Mouse (Mus musculus) right cerebral cortex, adult 2 months (tissue): ENCODE measurements around the gene Lrrtm1.

Experiments used
- DNase-seq, 2 experiments: peaks; one replicate each; pipeline ENCODE4 v3.0.0; 2021 to 2022; ENCODE audit warnings: low spot score in 2 of 2

Gene Lrrtm1

GRCm38 (mm10) chr6:77242601-77243406 is at the start of gene Lrrtm1:
Gene Lrrtm1, plus strand, starts transcription at chr6:77242689.
- peak; percentile 85 for DNase-seq

GRCm38 (mm10) chr6:77196650-77197049 is 45.8 kb upstream of the Lrrtm1 start:
- no peak for DNase-seq

GRCm38 (mm10) chr6:77199375-77199774 is 43.1 kb upstream of the Lrrtm1 start:
- DNase-seq: no peak

- DNase-seq: peak; percentile 47 to 60
Measured at GRCm38 (mm10) chr6:77209183-77209582, 33.3 kb upstream of the Lrrtm1 start.

GRCm38 (mm10) chr6:77209929-77210328 is 32.6 kb upstream of the Lrrtm1 start:
- no peak for DNase-seq

GRCm38 (mm10) chr6:77213757-77214409 is 28.6 kb upstream of the Lrrtm1 start:
- no peak for DNase-seq

- no peak for DNase-seq
Measured at GRCm38 (mm10) chr6:77215322-77215721, 27.2 kb upstream of the Lrrtm1 start.

- DNase-seq: no peak
Measured at GRCm38 (mm10) chr6:77218875-77219274, 23.6 kb upstream of the Lrrtm1 start.

- no peak for DNase-seq
Measured at GRCm38 (mm10) chr6:77220776-77221175, 21.7 kb upstream of the Lrrtm1 start.

- peak; percentile 74 to 79 for DNase-seq
Measured at GRCm38 (mm10) chr6:77222849-77223638, 19.4 kb upstream of the Lrrtm1 start.

- DNase-seq: no peak
Measured at GRCm38 (mm10) chr6:77240426-77240825, 2.1 kb upstream of the Lrrtm1 start.

- peak; percentile 60 to 64 for DNase-seq
Measured at GRCm38 (mm10) chr6:77243541-77244231, 1.2 kb downstream of the Lrrtm1 start.

- DNase-seq: no peak
Measured at GRCm38 (mm10) chr6:77253480-77253879, 11.0 kb downstream of the Lrrtm1 start.

GRCm38 (mm10) chr6:77256348-77256747 is 13.9 kb downstream of the Lrrtm1 start:
- DNase-seq: no peak

- no peak for DNase-seq
Measured at GRCm38 (mm10) chr6:77257358-77258105, 15.0 kb downstream of the Lrrtm1 start.

- DNase-seq: no peak
Measured at GRCm38 (mm10) chr6:77265163-77265562, 22.7 kb downstream of the Lrrtm1 start.

GRCm38 (mm10) chr6:77278794-77279193 is 36.3 kb downstream of the Lrrtm1 start:
- DNase-seq: peak; percentile 52 to 65

- DNase-seq: no peak
Measured at GRCm38 (mm10) chr6:77286317-77286716, 43.8 kb downstream of the Lrrtm1 start.

- DNase-seq: no peak
Measured at GRCm38 (mm10) chr6:77288402-77288801, 45.9 kb downstream of the Lrrtm1 start.

- DNase-seq: no peak
Measured at GRCm38 (mm10) chr6:77291415-77291814, 48.9 kb downstream of the Lrrtm1 start.

GRCm38 (mm10) chr6:77301305-77301704 is 58.8 kb downstream of the Lrrtm1 start:
- DNase-seq: no peak
